Mouse (Mus musculus) liver (tissue): ENCODE results near the gene Tnfaip8l2.
"Not testable (repeated sequence)": the region's sequence is repeated elsewhere in the genome, so short reads cannot be mapped to it uniquely, and the experiment has no call there.

Experiments used
- DNase-seq: peaks from one replicate; pipeline ENCODE4 v3.0.0-alpha.2; 2020; ENCODE audit warnings: mixed read lengths

The Tnfaip8l2 gene

GRCm38 (mm10) chr3:95110911-95111726 is 31.0 kb downstream of the Tnfaip8l2 start, which contains the start of gene Vps72:
Gene Vps72 (plus strand): TSS chr3:95111022.
- DNase-seq = peak; percentile 88

GRCm38 (mm10) chr3:95107898-95108297 is 34.3 kb downstream of the Tnfaip8l2 start:
- no peak for DNase-seq

DNA sequence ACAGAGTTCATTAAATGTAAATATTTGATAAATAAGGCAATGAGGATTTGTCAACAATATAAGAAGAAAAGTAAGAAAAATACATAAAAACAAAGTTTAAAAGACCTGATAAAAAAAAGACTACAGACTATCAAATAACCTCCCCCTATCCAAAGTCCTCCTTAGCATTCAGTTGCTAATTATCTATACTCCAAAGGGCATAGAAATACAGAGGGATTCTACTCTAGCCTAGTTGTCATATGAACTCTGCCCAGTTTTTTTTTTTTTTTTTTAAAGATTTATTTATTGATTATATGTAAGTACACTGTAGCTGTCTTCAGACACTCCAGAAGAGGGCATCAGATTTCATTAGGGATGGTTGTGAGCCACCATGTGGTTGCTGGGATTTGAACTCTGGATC is 34.9 kb downstream of the Tnfaip8l2 start:
- DNase-seq = not testable (repeated sequence)

DNA sequence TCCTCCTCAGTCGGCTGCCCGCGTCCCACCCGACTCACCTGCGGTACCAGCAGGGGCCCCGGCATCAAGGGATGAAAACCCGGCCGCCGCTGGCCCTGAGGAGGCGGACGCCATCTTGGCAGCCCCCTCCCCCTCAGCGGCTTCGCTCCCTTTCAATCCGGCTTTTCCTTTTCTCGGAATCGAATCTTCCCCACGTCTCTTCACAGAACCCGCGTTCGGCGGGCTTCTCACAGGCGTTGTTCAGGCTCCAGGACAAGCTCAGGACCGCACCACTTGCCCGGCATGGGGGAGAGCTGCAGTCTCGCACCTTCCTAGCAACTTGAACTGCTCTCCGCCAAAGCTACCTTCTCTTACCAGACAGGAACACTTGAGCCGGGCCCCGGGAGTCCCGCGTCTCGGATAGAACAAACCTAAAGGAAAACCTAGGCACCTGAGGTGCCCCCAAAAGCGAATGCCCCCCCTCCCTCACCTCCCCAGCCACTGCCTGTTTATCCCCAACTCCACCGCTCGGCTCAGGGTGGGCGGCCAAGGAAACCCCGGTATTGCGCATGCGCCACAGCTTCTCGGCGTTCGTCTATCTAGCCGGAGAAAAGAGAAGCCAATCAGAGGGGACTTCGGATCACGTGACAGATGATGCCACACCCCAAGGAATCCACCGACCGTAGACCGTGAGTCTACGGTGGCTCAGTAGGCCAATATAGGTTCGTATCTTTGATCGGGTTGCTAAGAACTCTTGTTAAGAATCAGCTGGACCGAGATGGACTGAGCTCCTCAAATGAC is 35.6 kb downstream of the Tnfaip8l2 start, which contains the start of gene Pip5k1a:
Gene Pip5k1a, minus strand, starts transcription at position 593 of the 780 bp plus-strand sequence.
- peak; percentile 98 for DNase-seq

GRCm38 (mm10) chr3:95105586-95106337 is 36.4 kb downstream of the Tnfaip8l2 start:
- peak; percentile 49 for DNase-seq

DNA sequence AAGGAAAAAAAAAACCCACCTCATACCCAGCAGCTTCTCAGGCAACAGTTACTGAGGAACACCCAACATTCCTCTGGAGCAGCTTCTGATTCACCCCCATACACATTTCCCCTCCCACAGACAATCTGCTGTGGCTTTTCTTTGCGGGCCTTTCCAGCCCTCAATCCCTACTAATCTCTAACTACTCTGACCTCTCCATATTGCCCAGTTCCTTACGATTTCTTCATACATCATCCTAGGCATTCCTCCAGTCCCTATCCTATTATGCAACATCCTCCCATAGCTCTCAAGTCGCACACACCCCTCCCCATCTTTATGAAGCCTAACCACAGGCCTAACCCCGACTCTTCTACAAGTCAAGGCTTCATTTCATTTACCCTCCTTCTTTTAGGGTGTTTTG is 37.0 kb downstream of the Tnfaip8l2 start:
- DNase-seq = no peak

- no peak for DNase-seq
Observed at GRCm38 (mm10) chr3:95100854-95101253, 41.3 kb downstream of the Tnfaip8l2 start.
